Mouse (Mus musculus) cerebellum, postnatal 14 days (tissue): ENCODE results near the gene Aloxe3.

Experiments used
- DNase-seq, 2 experiments: peaks; one replicate each; pipeline ENCODE4 v3.0.0; 2021; ENCODE audit warnings: mixed read lengths in 2 of 2

The Aloxe3 gene

GRCm38 (mm10) chr11:69095511-69096231 lies 30.0 kb upstream of the Aloxe3 start:
- peak in 1 of 2 experiments; percentile 42 for DNase-seq

- no peak for DNase-seq
Observed at GRCm38 (mm10) chr11:69096360-69096986, 29.2 kb upstream of the Aloxe3 start.

GRCm38 (mm10) chr11:69096987-69097900 lies 28.5 kb upstream of the Aloxe3 start:
- peak; percentile 85 to 92 for DNase-seq

- no peak for DNase-seq
Observed at GRCm38 (mm10) chr11:69098039-69098761, 27.5 kb upstream of the Aloxe3 start.

GRCm38 (mm10) chr11:69098762-69099091 lies 27.0 kb upstream of the Aloxe3 start:
- peak; percentile 99 to 100 for DNase-seq

GRCm38 (mm10) chr11:69099177-69099914 lies 26.4 kb upstream of the Aloxe3 start:
- DNase-seq, result peak; percentile 83 to 92

- DNase-seq, result peak; percentile 88 to 90
Observed at GRCm38 (mm10) chr11:69099915-69100345, 25.8 kb upstream of the Aloxe3 start.

GRCm38 (mm10) chr11:69100639-69101360 lies 24.9 kb upstream of the Aloxe3 start:
- peak in 1 of 2 experiments; percentile 29 for DNase-seq

- no peak for DNase-seq
Observed at GRCm38 (mm10) chr11:69101604-69102402, 23.9 kb upstream of the Aloxe3 start.

- DNase-seq, result no peak
Observed at GRCm38 (mm10) chr11:69102403-69102725, 23.3 kb upstream of the Aloxe3 start.

- no peak for DNase-seq
Observed at GRCm38 (mm10) chr11:69103121-69103520, 22.6 kb upstream of the Aloxe3 start.

GRCm38 (mm10) chr11:69103531-69104435 lies 21.9 kb upstream of the Aloxe3 start:
- DNase-seq, result no peak

GRCm38 (mm10) chr11:69104487-69104886 lies 21.2 kb upstream of the Aloxe3 start:
- DNase-seq, result no peak

GRCm38 (mm10) chr11:69105227-69105626 lies 20.5 kb upstream of the Aloxe3 start:
- DNase-seq, result no peak

GRCm38 (mm10) chr11:69105796-69106195 lies 19.9 kb upstream of the Aloxe3 start:
- DNase-seq, result peak in 1 of 2 experiments; percentile 17

GRCm38 (mm10) chr11:69106299-69106698 lies 19.4 kb upstream of the Aloxe3 start:
- DNase-seq, result peak in 1 of 2 experiments; percentile 38

- peak in 1 of 2 experiments; percentile 47 for DNase-seq
Observed at GRCm38 (mm10) chr11:69106842-69107241, 18.9 kb upstream of the Aloxe3 start.

GRCm38 (mm10) chr11:69107676-69108075 lies 18.0 kb upstream of the Aloxe3 start:
- peak in 1 of 2 experiments; percentile 7 for DNase-seq

GRCm38 (mm10) chr11:69108223-69108622 lies 17.5 kb upstream of the Aloxe3 start:
- peak in 1 of 2 experiments; percentile 8 for DNase-seq
